10 mouse cellular contexts compared by ENCODE assay signal in the genomic region with DNA sequence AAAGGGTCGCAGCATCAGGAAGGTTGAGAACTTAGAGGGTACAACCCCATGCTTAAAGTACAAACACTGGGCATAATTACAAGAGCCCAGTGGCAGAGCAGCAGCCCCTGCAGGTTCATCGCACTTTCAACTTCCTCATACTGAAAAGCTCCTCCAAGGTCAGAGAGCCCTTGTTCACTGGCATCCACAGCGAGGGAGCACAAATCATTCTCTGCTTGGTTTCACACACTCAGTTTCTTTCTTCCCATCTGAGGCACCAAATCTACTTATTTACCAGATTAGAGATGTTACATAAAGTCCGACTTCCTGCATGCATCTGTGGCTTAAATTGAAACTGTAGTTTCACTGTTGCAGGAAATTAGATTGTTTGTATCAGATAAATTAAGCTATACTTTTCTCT. TPM values are rescaled to one million over a fixed set of nuclear protein-coding genes. Genes with fewer than 3 reads are reported as not detected.
DNase-seq lines count a peak whose midpoint lies in the region.
"Had no signal": no experiment of that assay in that cellular context is flagged by ENCODE, and none has a peak within 500 bp of the region (broad histone marks: within the 10 kb centered on the region; RNA-seq: fewer than 3 reads in every experiment).

No protein-coding gene starts in this region.

- peak; percentile 90 for DNase-seq in heart, adult 11 months
- no peak for DNase-seq in heart, postnatal 25 days (ENCODE audit: low spot score)
- DNase-seq in thymus, postnatal 14 days = peak; percentile 41
- no peak for DNase-seq in thymus, postnatal 36 days
- peak; percentile 69 for DNase-seq in kidney, adult 9 months
- no peak for DNase-seq in cerebellum, adult 8-10 months
- DNase-seq in cerebellum, postnatal 25 days = no peak
- DNase-seq in right cerebral cortex, postnatal 25 days = no peak

- intact Hi-C loops in heart, postnatal 25 days (cut with DNase I) = loop anchor here (2.0 kb wide), 1 partner anchor 14 kb away; no protein-coding TSS in a partner anchor

RNA-seq across cellular contexts. Expression of a gene that starts 18.5 kb away (rescaled TPM):
- 100 to 1,000 TPM in 1 of 2 experiments, 10 to 100 TPM in 1; 90.0 to 101 TPM for total RNA-seq in heart, postnatal 25 days (2021)

RNA-seq across cellular contexts. Expression of a gene that starts 33.7 kb away (rescaled TPM):
- total RNA-seq in heart, postnatal 25 days (2021) = not detected
- total RNA-seq: heart, postnatal 10 days; layer of hippocampus, postnatal 14 days had no signal

RNA-seq across cellular contexts. Expression of a gene that starts 35.0 kb away (rescaled TPM):
- total RNA-seq in heart, postnatal 25 days (2021) = 1 to 10 TPM; 5.4 to 5.7 TPM

RNA-seq across cellular contexts. Expression of a gene that starts 36.4 kb away (rescaled TPM):
- total RNA-seq in heart, postnatal 25 days (2021) = 1 to 10 TPM; 7.3 to 8.6 TPM

RNA-seq across cellular contexts. Expression of a gene that starts 36.5 kb away (rescaled TPM):
- total RNA-seq in heart, postnatal 25 days (2021) = 10 to 100 TPM; 11.7 to 14.9 TPM

Comparison
In these comparisons a context has a peak if more than half of its experiments do, and no peak if none do; other contexts are left out.
1. DNase-seq: peak in heart, adult 11 months (single experiment), thymus, postnatal 14 days (single experiment) and kidney, adult 9 months (single experiment); none in heart, postnatal 25 days (single experiment), thymus, postnatal 36 days (0 of 2), cerebellum, adult 8-10 months (single experiment), cerebellum, postnatal 25 days (0 of 2) and right cerebral cortex, postnatal 25 days (single experiment).